ENCODE assay signal across 18 mouse cellular contexts in the genomic region with DNA sequence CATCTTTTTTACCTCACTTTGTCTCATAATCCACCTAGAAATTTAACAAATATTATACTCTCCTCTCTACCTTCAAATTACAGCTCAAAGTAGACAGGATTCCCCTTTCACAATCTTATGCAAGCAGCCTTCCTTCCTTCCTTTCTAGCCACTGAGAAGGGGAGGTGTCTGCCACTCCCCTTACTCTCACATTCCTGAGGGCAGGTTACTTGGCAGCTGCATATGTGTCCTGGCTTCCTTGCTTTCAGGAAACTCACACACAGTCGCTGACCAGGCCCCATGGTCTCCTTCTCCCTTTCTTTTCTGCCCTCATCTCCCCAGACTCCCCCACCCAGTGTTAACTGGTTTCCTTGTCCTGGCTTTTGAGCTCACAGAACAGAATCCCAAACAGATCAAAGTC. TPM values are rescaled to one million over a fixed set of nuclear protein-coding genes. Genes with fewer than 3 reads are reported as not detected.
DNase-seq lines count a peak whose midpoint lies in the region; ATAC-seq and TF ChIP-seq lines count a peak whose summit lies in the region.
"Had no signal": no experiment of that assay in that cellular context is flagged by ENCODE, and none has a peak within 500 bp of the region (broad histone marks: within the 10 kb centered on the region; RNA-seq: fewer than 3 reads in every experiment).

No protein-coding gene starts in this region.

- no peaks in the 10 kb centered on the region for H3K27me3 ChIP-seq in intestine, postnatal 0 days (replicated peaks; ENCODE audit: control insufficient read depth, insufficient read depth, low read length)
- no peaks in the 10 kb centered on the region for H3K27me3 ChIP-seq in megakaryocyte, embryonic 14.5 days (replicated peaks)
- no peaks in the 10 kb centered on the region for H3K27me3 ChIP-seq in midbrain, embryonic 13.5 days
- H3K27me3 ChIP-seq: heart, embryonic 13.5 days; limb, embryonic 13.5 days; midbrain, embryonic 12.5 days; neural tube, embryonic 13.5 days had no signal

- no peak overlapping the region for H3K9ac ChIP-seq in intestine, postnatal 0 days (ENCODE audit: low read depth, low read length)
- no peak overlapping the region for H3K9ac ChIP-seq in midbrain, embryonic 13.5 days (replicated peaks)
- H3K9ac ChIP-seq: heart, embryonic 13.5 days; limb, embryonic 13.5 days; midbrain, embryonic 12.5 days; neural tube, embryonic 13.5 days had no signal

- no peaks in the 10 kb centered on the region for H3K9me3 ChIP-seq in intestine, postnatal 0 days (ENCODE audit: control insufficient read depth)
- H3K9me3 ChIP-seq in megakaryocyte, embryonic 14.5 days = peaks cover 1% of the 10 kb centered on the region
- H3K9me3 ChIP-seq in midbrain, embryonic 13.5 days = no peaks in the 10 kb centered on the region
- H3K9me3 ChIP-seq: heart, embryonic 13.5 days; limb, embryonic 13.5 days; midbrain, embryonic 12.5 days; neural tube, embryonic 13.5 days had no signal

- no peak overlapping the region for H3K4me2 ChIP-seq in intestine, postnatal 0 days (replicated peaks; ENCODE audit: low read depth)
- no peak overlapping the region for H3K4me2 ChIP-seq in midbrain, embryonic 13.5 days (replicated peaks)
- H3K4me2 ChIP-seq: heart, embryonic 13.5 days; limb, embryonic 13.5 days; midbrain, embryonic 12.5 days; neural tube, embryonic 13.5 days had no signal

- H3K36me3 ChIP-seq in intestine, postnatal 0 days (ENCODE audit: control insufficient read depth, insufficient read depth) = no peaks in the 10 kb centered on the region
- peaks cover 2% of the 10 kb centered on the region for H3K36me3 ChIP-seq in megakaryocyte, embryonic 14.5 days (replicated peaks; ENCODE audit: low read length)
- no peaks in the 10 kb centered on the region for H3K36me3 ChIP-seq in midbrain, embryonic 13.5 days
- H3K36me3 ChIP-seq: heart, embryonic 13.5 days; limb, embryonic 13.5 days; midbrain, embryonic 12.5 days; neural tube, embryonic 13.5 days had no signal

- peak; percentile 8 for DNase-seq in kidney, postnatal 14 days
- DNase-seq in kidney, adult 9 months = no peak
- DNase-seq in ES-CJ7 (ENCODE audit: low read depth, low spot score) = peak; percentile 40
- no peak for DNase-seq in cerebellum, postnatal 4 days (ENCODE audit: low spot score in 2 of 2)
- DNase-seq: cerebellum, postnatal 36 days; layer of hippocampus, postnatal 36 days; right cerebral cortex, postnatal 25 days had no signal

- H3K4me1 ChIP-seq in intestine, postnatal 0 days (replicated peaks; ENCODE audit: control insufficient read depth, insufficient read depth, low read length) = no peaks in the 10 kb centered on the region
- H3K4me1 ChIP-seq in megakaryocyte, embryonic 14.5 days = peaks cover 80% of the 10 kb centered on the region
- H3K4me1 ChIP-seq in midbrain, embryonic 13.5 days (replicated peaks) = no peaks in the 10 kb centered on the region
- H3K4me1 ChIP-seq: heart, embryonic 13.5 days; midbrain, embryonic 12.5 days; neural tube, embryonic 13.5 days had no signal

- H3K4me3 ChIP-seq in intestine, postnatal 0 days (ENCODE audit: low read depth, low read length) = no peak overlapping the region
- H3K4me3 ChIP-seq in megakaryocyte, embryonic 14.5 days (replicated peaks) = peak overlapping the region; percentile 62
- H3K4me3 ChIP-seq in midbrain, embryonic 13.5 days (replicated peaks) = no peak overlapping the region
- H3K4me3 ChIP-seq: erythroblast, embryonic 14.5 days; heart, embryonic 13.5 days; limb, embryonic 13.5 days; midbrain, embryonic 12.5 days; neural tube, embryonic 13.5 days had no signal

- TF ChIP-seq CTCF in intestine, postnatal 0 days (IDR thresholded peaks at IDR 0.05; ENCODE audit: low read depth) = no peak

- ATAC-seq in intestine, postnatal 0 days = peak; percentile 56
- no peak for ATAC-seq in cerebellum, adult (ENCODE audit: insufficient number of reproducible peaks, low FRiP score, low TSS enrichment)
- ATAC-seq in midbrain, embryonic 13.5 days = no peak

- H3K27ac ChIP-seq in intestine, postnatal 0 days (ENCODE audit: low read depth, low read length) = no peak overlapping the region
- no peak overlapping the region for H3K27ac ChIP-seq in midbrain, embryonic 13.5 days
- H3K27ac ChIP-seq: heart, embryonic 13.5 days; limb, embryonic 13.5 days; midbrain, embryonic 12.5 days; neural tube, embryonic 13.5 days had no signal

- WGBS in intestine, postnatal 0 days = 29% methylated on average over 1 of the region's 1 CpGs
- WGBS in midbrain, embryonic 13.5 days = 19% methylated on average over 1 of the region's 1 CpGs

RNA-seq across cellular contexts. Expression of gene Cd55, which starts 11.7 kb away (rescaled TPM):
- 30.1 and 32.2 TPM in 2 replicates for polyA plus RNA-seq in intestine, postnatal 0 days (2015; fragmentation: Nextera tagmentation; extraction: Ambion mirVana)
- 7.2 and 24.3 TPM in 2 replicates for polyA plus RNA-seq in megakaryocyte, embryonic 14.5 days (2012; ENCODE audit: insufficient read depth, low replicate concordance)
- 4.2 and 5.0 TPM in 2 replicates for polyA plus RNA-seq in midbrain, embryonic 13.5 days (2015; fragmentation: Nextera tagmentation; extraction: Ambion mirVana)

RNA-seq across cellular contexts. Expression of gene Cd55b, which starts 51.4 kb away (rescaled TPM):
- polyA plus RNA-seq in intestine, postnatal 0 days (2015; fragmentation: Nextera tagmentation; extraction: Ambion mirVana) = 0.14 TPM in 1 of 2 replicates, not detected in the other
- polyA plus RNA-seq in megakaryocyte, embryonic 14.5 days (2012; ENCODE audit: insufficient read depth, low replicate concordance) = not detected in 2 replicates
- polyA plus RNA-seq in midbrain, embryonic 13.5 days (2015; fragmentation: Nextera tagmentation; extraction: Ambion mirVana) = not detected in 2 replicates
- polyA plus RNA-seq: erythroblast, embryonic 14.5 days; heart, embryonic 13.5 days; intestine, embryonic 14.5 days; limb, embryonic 13.5 days; midbrain, embryonic 12.5 days; neural tube, embryonic 13.5 days; thymus, adult 2 months had no signal

Comparison
In these comparisons a context has a peak if more than half of its experiments do, and no peak if none do; other contexts are left out.
1. DNase-seq: peak in kidney, postnatal 14 days (single experiment) and ES-CJ7 (single experiment); none in kidney, adult 9 months (single experiment) and cerebellum, postnatal 4 days (0 of 2).